Mouse (Mus musculus): ENCODE results near the gene Gata2. TPM values are rescaled to one million over a fixed set of nuclear protein-coding genes. Genes with fewer than 3 reads are reported as not detected.

The Gata2 gene
- polyA plus RNA-seq, 1 experiment from 2014 or later, result 3.3 TPM

GRCm38 (mm10) chr6:88196733-88197312, 3.1 kb downstream of the Gata2 start:
- Histone ChIP-seq H3K4me3 (ENCODE audit: low read depth, low read length) (peak overlapping the region; percentile 39), H3K9me3 (ENCODE audit: control insufficient read depth, low read depth, low read length) (no peaks in the 10 kb centered on the region), H3K27me3 (ENCODE audit: control insufficient read depth, insufficient read depth, low read length) (peaks cover 90% of the 10 kb centered on the region), H3K9ac (replicated peaks; ENCODE audit: low read depth, low read length) (no peak overlapping the region), H3K4me2 (replicated peaks; ENCODE audit: low read depth, low read length) (peak overlapping the region; percentile 77), H3K36me3 (ENCODE audit: control insufficient read depth, insufficient read depth, low read length) (no peaks in the 10 kb centered on the region), H3K27ac (ENCODE audit: low read length) (no peak overlapping the region), H3K4me1 (ENCODE audit: control insufficient read depth, insufficient read depth, low read length) (peaks cover 31% of the 10 kb centered on the region)
- ATAC-seq (ENCODE audit: insufficient number of reproducible peaks, insufficient read depth, low FRiP score, low read depth), result no peak
- 1% methylated on average over 43 of the region's 44 CpGs for WGBS

- no peak overlapping the region for H3K9ac ChIP-seq (replicated peaks; ENCODE audit: low read depth, low read length)
- WGBS, result 2% methylated on average over 39 of the region's 39 CpGs
- H3K27ac ChIP-seq (ENCODE audit: low read length), result no peak overlapping the region
- H3K4me3 ChIP-seq (ENCODE audit: low read depth, low read length), result peak overlapping the region; percentile 39
- no peaks in the 10 kb centered on the region for H3K9me3 ChIP-seq (ENCODE audit: control insufficient read depth, low read depth, low read length)
- no peak for ATAC-seq (ENCODE audit: insufficient number of reproducible peaks, insufficient read depth, low FRiP score, low read depth)
- H3K36me3 ChIP-seq (ENCODE audit: control insufficient read depth, insufficient read depth, low read length), result no peaks in the 10 kb centered on the region
- H3K4me1 ChIP-seq (ENCODE audit: control insufficient read depth, insufficient read depth, low read length), result peaks cover 31% of the 10 kb centered on the region
- peak overlapping the region; percentile 77 for H3K4me2 ChIP-seq (replicated peaks; ENCODE audit: low read depth, low read length)
- H3K27me3 ChIP-seq (ENCODE audit: control insufficient read depth, insufficient read depth, low read length), result peaks cover 90% of the 10 kb centered on the region
Observed at GRCm38 (mm10) chr6:88197313-88198069, 3.8 kb downstream of the Gata2 start.

- Histone ChIP-seq H3K4me1 (ENCODE audit: control insufficient read depth, insufficient read depth, low read length) (peaks cover 31% of the 10 kb centered on the region), H3K27me3 (ENCODE audit: control insufficient read depth, insufficient read depth, low read length) (peaks cover 85% of the 10 kb centered on the region), H3K4me3 (ENCODE audit: low read depth, low read length) (peak overlapping the region; percentile 39), H3K27ac (ENCODE audit: low read length) (no peak overlapping the region), H3K9ac (replicated peaks; ENCODE audit: low read depth, low read length) (no peak overlapping the region), H3K4me2 (replicated peaks; ENCODE audit: low read depth, low read length) (peak overlapping the region; percentile 77), H3K9me3 (ENCODE audit: control insufficient read depth, low read depth, low read length) (no peaks in the 10 kb centered on the region), H3K36me3 (ENCODE audit: control insufficient read depth, insufficient read depth, low read length) (no peaks in the 10 kb centered on the region)
- WGBS, result under 1% methylated on average over 47 of the region's 62 CpGs
- ATAC-seq (ENCODE audit: insufficient number of reproducible peaks, insufficient read depth, low FRiP score, low read depth), result peak; percentile 60
Observed at GRCm38 (mm10) chr6:88198070-88198940, 4.6 kb downstream of the Gata2 start.

GRCm38 (mm10) chr6:88199001-88199717, 5.5 kb downstream of the Gata2 start:
- Histone ChIP-seq H3K9me3 (ENCODE audit: control insufficient read depth, low read depth, low read length) (no peaks in the 10 kb centered on the region), H3K4me1 (ENCODE audit: control insufficient read depth, insufficient read depth, low read length) (peaks cover 30% of the 10 kb centered on the region), H3K27me3 (ENCODE audit: control insufficient read depth, insufficient read depth, low read length) (peaks cover 86% of the 10 kb centered on the region), H3K36me3 (ENCODE audit: control insufficient read depth, insufficient read depth, low read length) (no peaks in the 10 kb centered on the region), H3K4me3 (ENCODE audit: low read depth, low read length) (peak overlapping the region; percentile 39), H3K27ac (ENCODE audit: low read length) (no peak overlapping the region), H3K4me2 (replicated peaks; ENCODE audit: low read depth, low read length) (peak overlapping the region; percentile 77), H3K9ac (replicated peaks; ENCODE audit: low read depth, low read length) (no peak overlapping the region)
- 2% methylated on average over 39 of the region's 39 CpGs for WGBS
- no peak for ATAC-seq (ENCODE audit: insufficient number of reproducible peaks, insufficient read depth, low FRiP score, low read depth)

- WGBS, result 6% methylated on average over 50 of the region's 50 CpGs
- peak overlapping the region; percentile 39 for H3K4me3 ChIP-seq (ENCODE audit: low read depth, low read length)
- no peak for ATAC-seq (ENCODE audit: insufficient number of reproducible peaks, insufficient read depth, low FRiP score, low read depth)
- H3K4me2 ChIP-seq (replicated peaks; ENCODE audit: low read depth, low read length), result peak overlapping the region; percentile 77
- H3K27ac ChIP-seq (ENCODE audit: low read length), result no peak overlapping the region
- H3K27me3 ChIP-seq (ENCODE audit: control insufficient read depth, insufficient read depth, low read length), result peaks cover 88% of the 10 kb centered on the region
- H3K9ac ChIP-seq (replicated peaks; ENCODE audit: low read depth, low read length), result no peak overlapping the region
- peaks cover 30% of the 10 kb centered on the region for H3K4me1 ChIP-seq (ENCODE audit: control insufficient read depth, insufficient read depth, low read length)
- H3K9me3 ChIP-seq (ENCODE audit: control insufficient read depth, low read depth, low read length), result no peaks in the 10 kb centered on the region
- H3K36me3 ChIP-seq (ENCODE audit: control insufficient read depth, insufficient read depth, low read length), result no peaks in the 10 kb centered on the region
Observed at GRCm38 (mm10) chr6:88199718-88200692, 6.3 kb downstream of the Gata2 start.

GRCm38 (mm10) chr6:88200693-88201609, 7.3 kb downstream of the Gata2 start:
- Histone ChIP-seq H3K4me2 (replicated peaks; ENCODE audit: low read depth, low read length) (0 out of 2 replicates have a peak overlapping the region, but pooled peaks have one; percentile 10), H3K4me3 (ENCODE audit: low read depth, low read length) (no peak overlapping the region)

More at GRCm38 (mm10) chr6:88200693-88201609, 7.3 kb downstream of the Gata2 start:
- WGBS, result 24% methylated on average over 20 of the region's 20 CpGs
- Histone ChIP-seq H3K4me1 (ENCODE audit: control insufficient read depth, insufficient read depth, low read length) (peaks cover 30% of the 10 kb centered on the region), H3K36me3 (ENCODE audit: control insufficient read depth, insufficient read depth, low read length) (no peaks in the 10 kb centered on the region), H3K9ac (replicated peaks; ENCODE audit: low read depth, low read length) (no peak overlapping the region), H3K27me3 (ENCODE audit: control insufficient read depth, insufficient read depth, low read length) (peaks cover 86% of the 10 kb centered on the region), H3K9me3 (ENCODE audit: control insufficient read depth, low read depth, low read length) (no peaks in the 10 kb centered on the region), H3K27ac (ENCODE audit: low read length) (no peak overlapping the region)
- ATAC-seq (ENCODE audit: insufficient number of reproducible peaks, insufficient read depth, low FRiP score, low read depth), result no peak

All from stomach, embryonic 14.5 days (tissue).